Comparison of ENCODE assay signal across 24 mouse cellular contexts in the genomic region with DNA sequence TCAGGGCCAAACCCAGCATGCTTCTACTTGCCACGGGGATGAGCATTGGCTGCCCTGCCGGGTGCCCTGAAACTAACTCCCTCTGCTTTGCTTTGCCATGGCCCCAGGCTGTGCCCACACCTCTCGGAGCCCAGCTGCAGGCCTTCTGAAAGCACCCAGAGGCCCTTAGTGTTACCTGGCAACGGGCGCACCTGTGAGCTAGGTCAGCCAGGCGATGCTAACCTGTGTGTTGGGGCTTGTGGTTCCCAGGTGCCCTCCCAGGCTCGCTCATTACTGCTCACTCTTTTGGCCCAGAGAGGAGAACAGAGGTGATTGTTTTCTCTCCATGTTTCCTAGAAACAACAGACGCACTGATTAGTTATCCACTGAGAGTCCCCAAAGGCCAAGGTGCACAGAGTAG.
A peak's percentile ranks its signal among the peaks of the same experiment; 100 is the strongest.
DNase-seq lines count a peak whose midpoint lies in the region; ATAC-seq lines count a peak whose summit lies in the region.
"Had no signal": no experiment of that assay in that cellular context is flagged by ENCODE, and none has a peak within 500 bp of the region (broad histone marks: within the 10 kb centered on the region; RNA-seq: fewer than 3 reads in every experiment).

No protein-coding gene starts in this region.

- WGBS in forebrain, embryonic 10.5 days: 83% methylated on average over 8 of the region's 8 CpGs
- 76% methylated on average over 8 of the region's 8 CpGs for WGBS in forebrain, embryonic 11.5 days
- WGBS in midbrain, embryonic 13.5 days: 79% methylated on average over 8 of the region's 8 CpGs
- 88% methylated on average over 8 of the region's 8 CpGs for WGBS in midbrain, embryonic 10.5 days
- 73% methylated on average over 8 of the region's 8 CpGs for WGBS in embryonic facial prominence, embryonic 15.5 days

- ATAC-seq in forebrain, embryonic 11.5 days (replicated peaks; ENCODE audit: low FRiP score): no peak
- ATAC-seq in midbrain, embryonic 13.5 days: no peak
- ATAC-seq in embryonic facial prominence, embryonic 15.5 days (ENCODE audit: insufficient number of reproducible peaks, low FRiP score, low TSS enrichment, low read depth): peak; percentile 76
- ATAC-seq: hindbrain, embryonic 16.5 days; intestine, embryonic 16.5 days had no signal

- no peak overlapping the region for H3K4me3 ChIP-seq in forebrain, embryonic 10.5 days
- H3K4me3 ChIP-seq in forebrain, embryonic 11.5 days (ENCODE audit: low read depth, low read length): no peak overlapping the region
- H3K4me3 ChIP-seq in midbrain, embryonic 13.5 days (replicated peaks): no peak overlapping the region
- no peak overlapping the region for H3K4me3 ChIP-seq in midbrain, embryonic 10.5 days
- no peak overlapping the region for H3K4me3 ChIP-seq in embryonic facial prominence, embryonic 15.5 days (replicated peaks)
- H3K4me3 ChIP-seq: embryonic facial prominence, embryonic 12.5 days; heart, embryonic 13.5 days; lung, embryonic 15.5 days; midbrain, embryonic 12.5 days; neural tube, embryonic 13.5 days had no signal

- H3K27me3 ChIP-seq in forebrain, embryonic 10.5 days (ENCODE audit: poor library complexity, severe bottlenecking): no peaks in the 10 kb centered on the region
- H3K27me3 ChIP-seq in forebrain, embryonic 11.5 days (ENCODE audit: control insufficient read depth, insufficient read depth, low read length): no peaks in the 10 kb centered on the region
- no peaks in the 10 kb centered on the region for H3K27me3 ChIP-seq in midbrain, embryonic 13.5 days
- no peaks in the 10 kb centered on the region for H3K27me3 ChIP-seq in midbrain, embryonic 10.5 days (ENCODE audit: low read depth, poor library complexity, severe bottlenecking)
- no peaks in the 10 kb centered on the region for H3K27me3 ChIP-seq in embryonic facial prominence, embryonic 15.5 days
- H3K27me3 ChIP-seq: CH12.LX; embryonic facial prominence, embryonic 12.5 days; heart, embryonic 13.5 days; lung, embryonic 15.5 days; neural tube, embryonic 13.5 days had no signal

- no peak overlapping the region for H3K4me2 ChIP-seq in forebrain, embryonic 11.5 days (ENCODE audit: low read depth, low read length, severe bottlenecking)
- H3K4me2 ChIP-seq in midbrain, embryonic 13.5 days (replicated peaks): no peak overlapping the region
- H3K4me2 ChIP-seq in embryonic facial prominence, embryonic 15.5 days (replicated peaks): no peak overlapping the region
- H3K4me2 ChIP-seq: embryonic facial prominence, embryonic 12.5 days; heart, embryonic 13.5 days; lung, embryonic 15.5 days; midbrain, embryonic 12.5 days; neural tube, embryonic 13.5 days had no signal

- no peaks in the 10 kb centered on the region for H3K9me3 ChIP-seq in forebrain, embryonic 10.5 days
- H3K9me3 ChIP-seq in forebrain, embryonic 11.5 days (ENCODE audit: control insufficient read depth, low read length): no peaks in the 10 kb centered on the region
- no peaks in the 10 kb centered on the region for H3K9me3 ChIP-seq in midbrain, embryonic 13.5 days
- no peaks in the 10 kb centered on the region for H3K9me3 ChIP-seq in midbrain, embryonic 10.5 days (replicated peaks)
- H3K9me3 ChIP-seq in embryonic facial prominence, embryonic 15.5 days (replicated peaks): no peaks in the 10 kb centered on the region
- H3K9me3 ChIP-seq: embryonic facial prominence, embryonic 12.5 days; heart, embryonic 13.5 days; lung, embryonic 15.5 days; midbrain, embryonic 12.5 days; neural tube, embryonic 13.5 days had no signal

- no peaks in the 10 kb centered on the region for H3K36me3 ChIP-seq in forebrain, embryonic 10.5 days (replicated peaks)
- H3K36me3 ChIP-seq in forebrain, embryonic 11.5 days (ENCODE audit: control insufficient read depth, insufficient read depth, low read length): no peaks in the 10 kb centered on the region
- H3K36me3 ChIP-seq in midbrain, embryonic 13.5 days: no peaks in the 10 kb centered on the region
- H3K36me3 ChIP-seq in midbrain, embryonic 10.5 days: no peaks in the 10 kb centered on the region
- no peaks in the 10 kb centered on the region for H3K36me3 ChIP-seq in embryonic facial prominence, embryonic 15.5 days
- H3K36me3 ChIP-seq: embryonic facial prominence, embryonic 12.5 days; heart, embryonic 13.5 days; lung, embryonic 15.5 days; midbrain, embryonic 12.5 days; neural tube, embryonic 13.5 days had no signal

- peaks cover 44% of the 10 kb centered on the region for H3K4me1 ChIP-seq in forebrain, embryonic 10.5 days
- H3K4me1 ChIP-seq in forebrain, embryonic 11.5 days (replicated peaks; ENCODE audit: control insufficient read depth, insufficient read depth, low read length): peaks cover 11% of the 10 kb centered on the region; the same call in 1 of the 2 replicates
- H3K4me1 ChIP-seq in midbrain, embryonic 13.5 days (replicated peaks): peaks cover 19% of the 10 kb centered on the region
- H3K4me1 ChIP-seq in midbrain, embryonic 10.5 days: peaks cover 21% of the 10 kb centered on the region
- H3K4me1 ChIP-seq in embryonic facial prominence, embryonic 15.5 days: peaks cover 6% of the 10 kb centered on the region; the same call in 1 of the 2 replicates
- H3K4me1 ChIP-seq: embryonic facial prominence, embryonic 12.5 days; lung, embryonic 15.5 days had no signal

- peak overlapping the region; percentile 76 for H3K27ac ChIP-seq in forebrain, embryonic 10.5 days
- no peak overlapping the region for H3K27ac ChIP-seq in forebrain, embryonic 11.5 days (ENCODE audit: low read depth, low read length)
- peak overlapping the region; percentile 25; the same call in 1 of the 2 replicates for H3K27ac ChIP-seq in midbrain, embryonic 13.5 days
- no peak overlapping the region for H3K27ac ChIP-seq in midbrain, embryonic 10.5 days (replicated peaks)
- H3K27ac ChIP-seq in embryonic facial prominence, embryonic 15.5 days (replicated peaks): no peak overlapping the region
- H3K27ac ChIP-seq: embryonic facial prominence, embryonic 12.5 days; heart, embryonic 13.5 days; liver, embryonic 14.5 days; lung, embryonic 15.5 days; macrophage; neural tube, embryonic 13.5 days had no signal

- no peak overlapping the region for H3K9ac ChIP-seq in forebrain, embryonic 11.5 days (ENCODE audit: low read length)
- no peak overlapping the region for H3K9ac ChIP-seq in midbrain, embryonic 13.5 days (replicated peaks)
- no peak overlapping the region for H3K9ac ChIP-seq in embryonic facial prominence, embryonic 15.5 days
- H3K9ac ChIP-seq: embryonic facial prominence, embryonic 12.5 days; heart, embryonic 13.5 days; liver, embryonic 14.5 days; lung, embryonic 15.5 days; midbrain, embryonic 12.5 days; neural tube, embryonic 13.5 days had no signal

- no peak for DNase-seq in forebrain, embryonic 10.5 days (ENCODE audit: extremely low spot score, low spot score)
- no peak for DNase-seq in forebrain, embryonic 11.5 days (ENCODE audit: low spot score)
- DNase-seq in midbrain, embryonic 10.5 days (ENCODE audit: low spot score): no peak
- DNase-seq in kidney, postnatal 14 days: peak; percentile 19
- DNase-seq in c-Kit-positive CD71-positive TER-119-positive erythroid progenitor cells, embryonic 14.5 days (ENCODE audit: low spot score): no peak
- DNase-seq in spleen, adult 12 weeks (ENCODE audit: low spot score): no peak
- DNase-seq: adrenal gland, postnatal 25 days; gastrocnemius, postnatal 10 days; heart, adult 18-20 months; layer of hippocampus, postnatal 36 days; spleen, adult 18-20 months; thymus, postnatal 4 days had no signal

Comparison
In these comparisons a context has a peak if more than half of its experiments do, and no peak if none do; other contexts are left out.
1. H3K27ac ChIP-seq: peak in forebrain, embryonic 10.5 days (single experiment) and midbrain, embryonic 13.5 days (single experiment); none in forebrain, embryonic 11.5 days (single experiment), midbrain, embryonic 10.5 days (single experiment) and embryonic facial prominence, embryonic 15.5 days (single experiment).